Mouse (Mus musculus) MEL-GATA-1-ER (cell line): ENCODE measurements around the gene Unc45a.

Experiments used
- DNase-seq: peaks from one replicate; pipeline ENCODE4 v3.0.0-alpha.2; 2012; ENCODE audit warnings: low read depth; ENCODE audit errors: extremely low read depth

Unc45a gene

GRCm38 (mm10) chr7:80283226-80283918 is 57.4 kb downstream of the Unc45a start:
- no peak for DNase-seq

GRCm38 (mm10) chr7:80281646-80282045 is 59.2 kb downstream of the Unc45a start:
- DNase-seq = no peak

GRCm38 (mm10) chr7:80280998-80281397 is 59.8 kb downstream of the Unc45a start:
- DNase-seq = no peak

GRCm38 (mm10) chr7:80280032-80280431 is 60.8 kb downstream of the Unc45a start:
- no peak for DNase-seq

GRCm38 (mm10) chr7:80276374-80276773 is 64.4 kb downstream of the Unc45a start:
- no peak for DNase-seq
